Mouse (Mus musculus): Measurements from ENCODE around the gene Rgs19. TPM values are rescaled to one million over a fixed set of nuclear protein-coding genes. Genes with fewer than 3 reads are reported as not detected.

Gene Rgs19
- polyA plus RNA-seq, 1 experiment from 2014 or later: 66.3 TPM

- WGBS: under 1% methylated on average over 41 of the region's 41 CpGs
- Histone ChIP-seq H3K9ac (replicated peaks; ENCODE audit: low read depth, low read length) (peak overlapping the region; percentile 39; the same call in 1 of the 2 replicates), H3K4me3 (ENCODE audit: low read depth, low read length) (peak overlapping the region; percentile 35), H3K36me3 (ENCODE audit: control insufficient read depth, insufficient read depth, low read length) (no peaks in the 10 kb centered on the region), H3K4me2 (ENCODE audit: low read depth, low read length) (peak overlapping the region; percentile 52), H3K4me1 (ENCODE audit: control insufficient read depth, insufficient read depth, low read length) (peaks cover 7% of the 10 kb centered on the region), H3K9me3 (ENCODE audit: control insufficient read depth, low read length) (no peaks in the 10 kb centered on the region), H3K27ac (ENCODE audit: low read depth, low read length) (no peak overlapping the region; the same call in 1 of the 2 replicates), H3K27me3 (ENCODE audit: control insufficient read depth, insufficient read depth, low read length) (peaks cover 36% of the 10 kb centered on the region)
- ATAC-seq (ENCODE audit: low read depth): no peak
Observed at GRCm38 (mm10) chr2:181670913-181671311, 22.9 kb downstream of the Rgs19 start.

- peak overlapping the region; percentile 35 for H3K4me3 ChIP-seq (ENCODE audit: low read depth, low read length)
- no peaks in the 10 kb centered on the region for H3K9me3 ChIP-seq (ENCODE audit: control insufficient read depth, low read length)
- H3K4me1 ChIP-seq (ENCODE audit: control insufficient read depth, insufficient read depth, low read length): peaks cover 7% of the 10 kb centered on the region
- H3K27ac ChIP-seq (ENCODE audit: low read depth, low read length): no peak overlapping the region; the same call in 1 of the 2 replicates
- H3K36me3 ChIP-seq (ENCODE audit: control insufficient read depth, insufficient read depth, low read length): no peaks in the 10 kb centered on the region
- WGBS: 4% methylated on average over 53 of the region's 56 CpGs
- H3K9ac ChIP-seq (replicated peaks; ENCODE audit: low read depth, low read length): peak overlapping the region; percentile 39; the same call in 1 of the 2 replicates
- ATAC-seq (ENCODE audit: low read depth): no peak
- peak overlapping the region; percentile 52 for H3K4me2 ChIP-seq (ENCODE audit: low read depth, low read length)
- H3K27me3 ChIP-seq (ENCODE audit: control insufficient read depth, insufficient read depth, low read length): peaks cover 36% of the 10 kb centered on the region
Observed at GRCm38 (mm10) chr2:181670285-181670912, 23.4 kb downstream of the Rgs19 start.

GRCm38 (mm10) chr2:181663298-181663630 is 30.5 kb downstream of the Rgs19 start:
- H3K4me2 ChIP-seq (ENCODE audit: low read depth, low read length): no peak overlapping the region
- H3K27me3 ChIP-seq (ENCODE audit: control insufficient read depth, insufficient read depth, low read length): no peaks in the 10 kb centered on the region
- no peaks in the 10 kb centered on the region for H3K4me1 ChIP-seq (ENCODE audit: control insufficient read depth, insufficient read depth, low read length)
- 34% methylated on average over 4 of the region's 4 CpGs for WGBS
- no peaks in the 10 kb centered on the region for H3K36me3 ChIP-seq (ENCODE audit: control insufficient read depth, insufficient read depth, low read length)
- H3K27ac ChIP-seq (ENCODE audit: low read depth, low read length): no peak overlapping the region
- H3K9ac ChIP-seq (replicated peaks; ENCODE audit: low read depth, low read length): no peak overlapping the region
- no peaks in the 10 kb centered on the region for H3K9me3 ChIP-seq (ENCODE audit: control insufficient read depth, low read length)
- no peak for ATAC-seq (ENCODE audit: low read depth)
- no peak overlapping the region for H3K4me3 ChIP-seq (ENCODE audit: low read depth, low read length)

- ATAC-seq (ENCODE audit: low read depth): no peak
- H3K4me3 ChIP-seq (ENCODE audit: low read depth, low read length): no peak overlapping the region
- 91% methylated on average over 3 of the region's 3 CpGs for WGBS
Observed at GRCm38 (mm10) chr2:181662620-181663297, 31.0 kb downstream of the Rgs19 start.

GRCm38 (mm10) chr2:181659609-181660055 is 34.1 kb downstream of the Rgs19 start:
- H3K9ac ChIP-seq (replicated peaks; ENCODE audit: low read depth, low read length): no peak overlapping the region
- H3K4me1 ChIP-seq (ENCODE audit: control insufficient read depth, insufficient read depth, low read length): no peaks in the 10 kb centered on the region
- H3K27ac ChIP-seq (ENCODE audit: low read depth, low read length): no peak overlapping the region
- H3K4me2 ChIP-seq (ENCODE audit: low read depth, low read length): no peak overlapping the region
- peaks cover 19% of the 10 kb centered on the region for H3K36me3 ChIP-seq (ENCODE audit: control insufficient read depth, insufficient read depth, low read length)
- WGBS: 11% methylated on average over 9 of the region's 9 CpGs
- peak; percentile 60; the same call in 1 of the 2 replicates for ATAC-seq (ENCODE audit: low read depth)
- H3K9me3 ChIP-seq (ENCODE audit: control insufficient read depth, low read length): no peaks in the 10 kb centered on the region
- no peaks in the 10 kb centered on the region for H3K27me3 ChIP-seq (ENCODE audit: control insufficient read depth, insufficient read depth, low read length)
- H3K4me3 ChIP-seq (ENCODE audit: low read depth, low read length): no peak overlapping the region

More at GRCm38 (mm10) chr2:181662620-181663297, 31.0 kb downstream of the Rgs19 start:
- Histone ChIP-seq H3K27ac (ENCODE audit: low read depth, low read length) (no peak overlapping the region), H3K4me2 (ENCODE audit: low read depth, low read length) (no peak overlapping the region), H3K9me3 (ENCODE audit: control insufficient read depth, low read length) (no peaks in the 10 kb centered on the region), H3K9ac (replicated peaks; ENCODE audit: low read depth, low read length) (no peak overlapping the region), H3K36me3 (ENCODE audit: control insufficient read depth, insufficient read depth, low read length) (no peaks in the 10 kb centered on the region), H3K27me3 (ENCODE audit: control insufficient read depth, insufficient read depth, low read length) (no peaks in the 10 kb centered on the region), H3K4me1 (ENCODE audit: control insufficient read depth, insufficient read depth, low read length) (no peaks in the 10 kb centered on the region)

GRCm38 (mm10) chr2:181658930-181659555 is 34.7 kb downstream of the Rgs19 start:
- Histone ChIP-seq H3K36me3 (ENCODE audit: control insufficient read depth, insufficient read depth, low read length) (peaks cover 22% of the 10 kb centered on the region), H3K9ac (replicated peaks; ENCODE audit: low read depth, low read length) (no peak overlapping the region), H3K27me3 (ENCODE audit: control insufficient read depth, insufficient read depth, low read length) (no peaks in the 10 kb centered on the region), H3K4me3 (ENCODE audit: low read depth, low read length) (no peak overlapping the region), H3K9me3 (ENCODE audit: control insufficient read depth, low read length) (no peaks in the 10 kb centered on the region), H3K4me2 (ENCODE audit: low read depth, low read length) (no peak overlapping the region), H3K27ac (ENCODE audit: low read depth, low read length) (no peak overlapping the region), H3K4me1 (ENCODE audit: control insufficient read depth, insufficient read depth, low read length) (no peaks in the 10 kb centered on the region)
- 34% methylated on average over 17 of the region's 17 CpGs for WGBS
- peak; percentile 32; the same call in 1 of the 2 replicates for ATAC-seq (ENCODE audit: low read depth)

- H3K4me3 ChIP-seq (ENCODE audit: low read depth, low read length): no peak overlapping the region
- 92% methylated on average over 7 of the region's 7 CpGs for WGBS
- no peaks in the 10 kb centered on the region for H3K9me3 ChIP-seq (ENCODE audit: control insufficient read depth, low read length)
- H3K9ac ChIP-seq (replicated peaks; ENCODE audit: low read depth, low read length): no peak overlapping the region
- ATAC-seq (ENCODE audit: low read depth): no peak
- H3K36me3 ChIP-seq (ENCODE audit: control insufficient read depth, insufficient read depth, low read length): peaks cover 27% of the 10 kb centered on the region
- no peak overlapping the region for H3K27ac ChIP-seq (ENCODE audit: low read depth, low read length)
- no peaks in the 10 kb centered on the region for H3K27me3 ChIP-seq (ENCODE audit: control insufficient read depth, insufficient read depth, low read length)
- H3K4me1 ChIP-seq (ENCODE audit: control insufficient read depth, insufficient read depth, low read length): no peaks in the 10 kb centered on the region
- H3K4me2 ChIP-seq (ENCODE audit: low read depth, low read length): no peak overlapping the region
Observed at GRCm38 (mm10) chr2:181658528-181658927, 35.2 kb downstream of the Rgs19 start.

- no peaks in the 10 kb centered on the region for H3K4me1 ChIP-seq (ENCODE audit: control insufficient read depth, insufficient read depth, low read length)
- no peak overlapping the region for H3K27ac ChIP-seq (ENCODE audit: low read depth, low read length)
- H3K9ac ChIP-seq (replicated peaks; ENCODE audit: low read depth, low read length): no peak overlapping the region
- no peaks in the 10 kb centered on the region for H3K9me3 ChIP-seq (ENCODE audit: control insufficient read depth, low read length)
- 88% methylated on average over 2 of the region's 2 CpGs for WGBS
- H3K27me3 ChIP-seq (ENCODE audit: control insufficient read depth, insufficient read depth, low read length): no peaks in the 10 kb centered on the region
- no peak for ATAC-seq (ENCODE audit: low read depth)
- H3K36me3 ChIP-seq (ENCODE audit: control insufficient read depth, insufficient read depth, low read length): peaks cover 38% of the 10 kb centered on the region
- H3K4me3 ChIP-seq (ENCODE audit: low read depth, low read length): no peak overlapping the region
- no peak overlapping the region for H3K4me2 ChIP-seq (ENCODE audit: low read depth, low read length)
Observed at GRCm38 (mm10) chr2:181657441-181657840, 36.3 kb downstream of the Rgs19 start.

GRCm38 (mm10) chr2:181656734-181657133 is 37.0 kb downstream of the Rgs19 start, which contains the start of gene Gm29797:
Gene Gm29797, plus strand, starts transcription at chr2:181657034.
- no peak for ATAC-seq (ENCODE audit: low read depth)
- Histone ChIP-seq H3K4me1 (ENCODE audit: control insufficient read depth, insufficient read depth, low read length) (no peaks in the 10 kb centered on the region), H3K9ac (replicated peaks; ENCODE audit: low read depth, low read length) (no peak within 1 kb of the TSS), H3K9me3 (ENCODE audit: control insufficient read depth, low read length) (no peaks in the 10 kb centered on the region), H3K27me3 (ENCODE audit: control insufficient read depth, insufficient read depth, low read length) (no peaks in the 10 kb centered on the region), H3K36me3 (ENCODE audit: control insufficient read depth, insufficient read depth, low read length) (peaks cover 45% of the 10 kb centered on the region), H3K27ac (ENCODE audit: low read depth, low read length) (no peak within 1 kb of the TSS), H3K4me2 (ENCODE audit: low read depth, low read length) (no peak within 1 kb of the TSS), H3K4me3 (ENCODE audit: low read depth, low read length) (no peak within 1 kb of the TSS)
- WGBS: 66% methylated on average over 3 of the region's 3 CpGs
